Mouse (Mus musculus) neural tube, embryonic 13.5 days (tissue): Measurements from ENCODE around the gene Tmprss4. TPM values are rescaled to one million over a fixed set of nuclear protein-coding genes. Genes with fewer than 3 reads are reported as not detected.

Source experiments
- ATAC-seq: fragments of 200-750 bp; cut with Nextera tagmentation; 2 replicates; pipeline ENCODE4 v1.8.0; 2017; ENCODE audit warnings: low read depth, mild to moderate bottlenecking, moderate TSS enrichment, moderate library complexity
- H3K27ac ChIP-seq: fragments of 300-500 bp; sonication (generic); replicated peaks from 2 replicates; pipeline ENCODE4 v1.5.1; 2015; ENCODE audit warnings: moderate library complexity, mild to moderate bottlenecking, inconsistent platforms
- H3K27me3 ChIP-seq: fragments of 300-500 bp; sonication (generic); 2 replicates; pipeline ENCODE4 v1.6.1; 2015; ENCODE audit warnings: mild to moderate bottlenecking, inconsistent platforms
- H3K36me3 ChIP-seq: fragments of 300-500 bp; sonication (generic); 2 replicates; pipeline ENCODE4 v1.6.1; 2015; ENCODE audit warnings: mild to moderate bottlenecking, inconsistent platforms
- H3K4me1 ChIP-seq: fragments of 300-500 bp; sonication (generic); replicated peaks from 2 replicates; pipeline ENCODE4 v1.6.1; 2015; ENCODE audit warnings: inconsistent platforms
- H3K4me2 ChIP-seq: fragments of 300-500 bp; sonication (generic); 2 replicates; pipeline ENCODE4 v1.6.1; 2015; ENCODE audit warnings: inconsistent platforms, mild to moderate bottlenecking, moderate library complexity
- H3K4me3 ChIP-seq: fragments of 300-500 bp; sonication (generic); 2 replicates; pipeline ENCODE4 v1.5.1; 2015; ENCODE audit warnings: mild to moderate bottlenecking, inconsistent platforms
- H3K9ac ChIP-seq: fragments of 300-500 bp; sonication (generic); 2 replicates; pipeline ENCODE4 v1.6.1; 2015; ENCODE audit warnings: moderate library complexity, mild to moderate bottlenecking, inconsistent platforms
- H3K9me3 ChIP-seq: fragments of 300-500 bp; sonication (generic); 2 replicates; pipeline ENCODE4 v1.6.1; 2016; ENCODE audit warnings: inconsistent platforms
- WGBS: fragments of 180-500 bp; shearing (Covaris S2); methylation state at CpG from one replicate; pipeline ENCODE4 v1.1.7; 2015; 5-methylcytosine and 5-hydroxymethylcytosine counted together
- polyA plus RNA-seq: library from polyadenylated mRNA; unstranded; fragments of >200 nt; fragmentation: Nextera tagmentation; extraction: Ambion mirVana; gene quantifications from 2 replicates; pipeline ENCODE4 v1.2.1, GENCODE M21; 2015

Gene Tmprss4
- not detected in 2 replicates for polyA plus RNA-seq

- Histone ChIP-seq H3K9me3 (no peaks in the 10 kb centered on the region), H3K27ac (no peak within 1 kb of the TSS), H3K4me1 (no peaks in the 10 kb centered on the region), H3K27me3 (no peaks in the 10 kb centered on the region), H3K4me3 (no peak within 1 kb of the TSS), H3K36me3 (no peaks in the 10 kb centered on the region), H3K9ac (no peak within 1 kb of the TSS), H3K4me2 (no peak within 1 kb of the TSS)
- ATAC-seq = no peak
- 83% methylated on average over 8 of the region's 8 CpGs for WGBS
These were observed at the start of gene Tmprss4 for GRCm38 (mm10) chr9:45203797-45204410. Gene Tmprss4, minus strand, starts transcription at chr9:45204092.

- H3K4me3 ChIP-seq = no peak overlapping the region
- H3K4me1 ChIP-seq = no peaks in the 10 kb centered on the region
- H3K4me2 ChIP-seq = no peak overlapping the region
- no peak for ATAC-seq
- H3K9ac ChIP-seq = no peak overlapping the region
- WGBS = 77% methylated on average over 6 of the region's 6 CpGs
- H3K36me3 ChIP-seq = no peaks in the 10 kb centered on the region
- no peaks in the 10 kb centered on the region for H3K27me3 ChIP-seq
- H3K9me3 ChIP-seq = no peaks in the 10 kb centered on the region
- no peak overlapping the region for H3K27ac ChIP-seq
These were observed 48.5 kb upstream of the Tmprss4 start for GRCm38 (mm10) chr9:45252395-45252794.

GRCm38 (mm10) chr9:45251990-45252389 is 48.1 kb upstream of the Tmprss4 start:
- Histone ChIP-seq H3K27ac (no peak overlapping the region), H3K4me3 (no peak overlapping the region), H3K9me3 (no peaks in the 10 kb centered on the region), H3K36me3 (no peaks in the 10 kb centered on the region), H3K4me1 (no peaks in the 10 kb centered on the region), H3K4me2 (no peak overlapping the region), H3K9ac (no peak overlapping the region), H3K27me3 (no peaks in the 10 kb centered on the region)
- ATAC-seq = no peak
- WGBS = 66% methylated on average over 4 of the region's 4 CpGs

- no peak overlapping the region for H3K4me3 ChIP-seq
- no peaks in the 10 kb centered on the region for H3K36me3 ChIP-seq
- no peak overlapping the region for H3K4me2 ChIP-seq
- no peak overlapping the region for H3K27ac ChIP-seq
- H3K27me3 ChIP-seq = no peaks in the 10 kb centered on the region
- no peak overlapping the region for H3K9ac ChIP-seq
- H3K4me1 ChIP-seq = no peaks in the 10 kb centered on the region
- ATAC-seq = no peak
- WGBS = 78% methylated on average over 3 of the region's 3 CpGs
- no peaks in the 10 kb centered on the region for H3K9me3 ChIP-seq
These were observed 47.4 kb upstream of the Tmprss4 start for GRCm38 (mm10) chr9:45251281-45251680.

- Histone ChIP-seq H3K27ac (no peak overlapping the region), H3K4me3 (no peak overlapping the region), H3K9me3 (no peaks in the 10 kb centered on the region), H3K9ac (no peak overlapping the region), H3K27me3 (no peaks in the 10 kb centered on the region), H3K4me1 (no peaks in the 10 kb centered on the region), H3K4me2 (no peak overlapping the region), H3K36me3 (no peaks in the 10 kb centered on the region)
- WGBS = 80% methylated on average over 7 of the region's 7 CpGs
- ATAC-seq = no peak
These were observed 46.4 kb upstream of the Tmprss4 start for GRCm38 (mm10) chr9:45250306-45250705.

DNA sequence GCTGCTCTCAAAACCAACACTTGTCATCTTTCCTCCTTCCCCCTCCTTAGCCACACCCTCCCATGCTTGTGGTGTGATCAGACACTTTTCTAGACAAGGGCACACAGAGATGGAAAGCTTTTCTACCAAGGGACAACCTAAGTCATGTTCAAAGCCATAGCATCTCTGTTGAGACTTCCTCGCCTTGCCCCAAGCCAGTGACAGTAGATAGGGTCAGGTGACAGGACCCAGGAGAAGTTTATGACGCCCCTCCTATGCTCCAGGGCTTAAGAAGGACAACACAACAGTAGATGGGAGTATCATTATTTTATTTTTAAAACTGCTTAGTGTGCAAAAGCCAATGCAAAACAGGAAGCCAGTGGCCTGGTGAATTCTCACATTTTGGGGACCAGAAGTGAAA is 43.6 kb upstream of the Tmprss4 start:
- Histone ChIP-seq H3K36me3 (no peaks in the 10 kb centered on the region), H3K9me3 (no peaks in the 10 kb centered on the region), H3K27ac (no peak overlapping the region), H3K27me3 (no peaks in the 10 kb centered on the region), H3K4me1 (no peaks in the 10 kb centered on the region), H3K4me2 (no peak overlapping the region), H3K9ac (no peak overlapping the region), H3K4me3 (no peak overlapping the region)
- no peak for ATAC-seq
- WGBS = 74% methylated on average over 2 of the region's 2 CpGs

- Histone ChIP-seq H3K4me2 (no peak overlapping the region), H3K9ac (no peak overlapping the region), H3K36me3 (no peaks in the 10 kb centered on the region), H3K27ac (no peak overlapping the region), H3K4me3 (no peak overlapping the region), H3K27me3 (no peaks in the 10 kb centered on the region), H3K4me1 (no peaks in the 10 kb centered on the region), H3K9me3 (no peaks in the 10 kb centered on the region)
- WGBS = 92% methylated on average over 6 of the region's 6 CpGs
- no peak for ATAC-seq
These were observed 42.2 kb upstream of the Tmprss4 start for GRCm38 (mm10) chr9:45246060-45246459.

GRCm38 (mm10) chr9:45245432-45245831 is 41.5 kb upstream of the Tmprss4 start:
- Histone ChIP-seq H3K27me3 (no peaks in the 10 kb centered on the region), H3K27ac (no peak overlapping the region), H3K4me2 (no peak overlapping the region), H3K4me3 (no peak overlapping the region), H3K4me1 (no peaks in the 10 kb centered on the region), H3K9me3 (no peaks in the 10 kb centered on the region), H3K9ac (no peak overlapping the region), H3K36me3 (no peaks in the 10 kb centered on the region)
- WGBS = 73% methylated on average over 1 of the region's 1 CpGs
- ATAC-seq = no peak

DNA sequence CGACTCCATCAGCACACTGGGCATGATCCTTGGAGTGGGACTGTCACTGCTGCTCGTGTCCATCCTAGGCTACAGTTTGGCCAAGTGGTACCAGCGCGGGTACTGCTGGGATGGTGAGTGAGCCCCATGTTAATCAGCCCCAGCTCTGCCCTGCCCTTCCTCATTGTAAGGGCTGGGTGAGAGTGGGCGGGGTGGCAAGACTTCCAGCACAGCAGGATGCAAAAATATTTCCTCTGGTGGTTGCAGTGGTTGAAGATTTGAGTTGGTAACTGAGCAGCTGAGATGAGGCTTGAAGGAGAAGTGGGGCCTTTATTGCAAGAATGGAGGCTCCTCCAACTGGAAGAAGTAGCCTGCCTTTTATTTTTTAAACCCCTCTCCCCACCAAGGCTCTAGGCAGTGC is 37.5 kb upstream of the Tmprss4 start:
- ATAC-seq = no peak
- H3K27ac ChIP-seq = no peak overlapping the region
- no peak overlapping the region for H3K4me2 ChIP-seq
- H3K36me3 ChIP-seq = no peaks in the 10 kb centered on the region
- no peak overlapping the region for H3K9ac ChIP-seq
- H3K9me3 ChIP-seq = no peaks in the 10 kb centered on the region
- 76% methylated on average over 5 of the region's 5 CpGs for WGBS
- H3K4me1 ChIP-seq = no peaks in the 10 kb centered on the region
- no peak overlapping the region for H3K4me3 ChIP-seq
- no peaks in the 10 kb centered on the region for H3K27me3 ChIP-seq

DNA sequence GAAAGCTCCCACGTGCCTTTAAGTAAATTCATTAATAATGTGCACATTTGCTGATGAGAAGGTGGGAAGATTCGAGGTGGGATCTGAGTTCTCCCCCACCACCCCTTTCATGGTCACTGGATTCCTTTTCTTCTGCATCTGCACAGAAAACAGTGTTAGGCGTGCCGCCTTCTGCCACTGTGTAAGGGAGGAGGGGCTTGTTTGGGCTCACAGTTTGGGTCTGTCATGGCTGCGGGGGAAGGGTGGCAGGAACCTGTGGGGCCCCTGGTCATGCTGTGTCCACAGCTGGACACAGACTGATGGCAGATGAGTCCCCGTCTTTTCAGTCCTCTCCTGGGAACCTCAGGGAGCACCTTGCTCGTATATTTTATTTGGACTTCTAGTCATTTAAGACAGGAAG is 32.9 kb upstream of the Tmprss4 start:
- no peak overlapping the region for H3K9ac ChIP-seq
- H3K4me1 ChIP-seq = no peaks in the 10 kb centered on the region
- 42% methylated on average over 7 of the region's 7 CpGs for WGBS
- no peak for ATAC-seq
- no peak overlapping the region for H3K4me3 ChIP-seq
- H3K4me2 ChIP-seq = no peak overlapping the region
- no peak overlapping the region for H3K27ac ChIP-seq
- H3K27me3 ChIP-seq = no peaks in the 10 kb centered on the region
- no peaks in the 10 kb centered on the region for H3K9me3 ChIP-seq
- no peaks in the 10 kb centered on the region for H3K36me3 ChIP-seq

GRCm38 (mm10) chr9:45235668-45236227 is 31.9 kb upstream of the Tmprss4 start:
- no peaks in the 10 kb centered on the region for H3K9me3 ChIP-seq
- no peaks in the 10 kb centered on the region for H3K36me3 ChIP-seq
- 86% methylated on average over 6 of the region's 6 CpGs for WGBS
- no peak overlapping the region for H3K4me2 ChIP-seq
- H3K9ac ChIP-seq = no peak overlapping the region
- no peaks in the 10 kb centered on the region for H3K27me3 ChIP-seq
- no peak overlapping the region for H3K27ac ChIP-seq
- ATAC-seq = no peak
- H3K4me1 ChIP-seq = no peaks in the 10 kb centered on the region
- H3K4me3 ChIP-seq = no peak overlapping the region

DNA sequence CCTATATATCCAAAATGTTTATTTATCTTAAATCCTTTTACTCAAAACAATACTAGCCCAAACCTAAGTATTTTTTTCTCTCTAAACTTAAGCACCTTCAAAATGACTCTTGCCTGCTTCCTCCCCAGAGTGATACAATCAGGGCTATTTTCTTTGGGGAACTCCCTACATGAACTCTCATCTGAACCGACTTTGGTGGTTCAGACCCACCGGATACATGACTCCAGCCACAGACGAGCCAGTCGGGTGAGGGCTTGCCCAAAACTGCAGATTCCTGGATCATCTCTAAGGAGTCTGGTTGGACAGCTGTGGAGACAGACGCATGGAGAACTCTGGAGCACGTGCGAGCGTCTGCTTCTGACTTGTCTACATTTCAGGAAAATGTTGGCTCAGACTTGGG is 25.5 kb upstream of the Tmprss4 start:
- no peak overlapping the region for H3K27ac ChIP-seq
- no peaks in the 10 kb centered on the region for H3K36me3 ChIP-seq
- H3K9ac ChIP-seq = no peak overlapping the region
- ATAC-seq = no peak
- no peaks in the 10 kb centered on the region for H3K9me3 ChIP-seq
- no peak overlapping the region for H3K4me3 ChIP-seq
- H3K27me3 ChIP-seq = no peaks in the 10 kb centered on the region
- H3K4me1 ChIP-seq = no peaks in the 10 kb centered on the region
- 87% methylated on average over 8 of the region's 8 CpGs for WGBS
- H3K4me2 ChIP-seq = no peak overlapping the region

DNA sequence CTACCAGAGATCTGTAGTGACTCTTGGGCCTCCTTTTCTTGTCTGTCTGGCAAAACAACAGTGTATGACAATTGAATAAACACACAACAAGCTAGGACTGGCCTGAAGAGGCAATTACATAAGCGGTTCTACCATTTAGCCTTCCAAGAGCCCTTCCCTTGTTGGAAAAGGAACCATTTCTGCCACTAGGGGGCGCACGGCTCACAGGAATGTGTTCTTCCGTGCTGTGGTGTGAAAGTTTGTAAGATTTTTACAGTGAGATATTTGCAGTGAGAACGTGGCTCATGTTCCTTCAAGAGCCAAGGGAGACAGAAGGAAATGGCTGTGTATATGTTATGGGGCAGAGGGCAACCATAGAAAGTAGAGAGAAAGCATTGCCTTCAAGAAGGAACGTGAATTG is 17.7 kb upstream of the Tmprss4 start:
- H3K9me3 ChIP-seq = no peaks in the 10 kb centered on the region
- H3K27ac ChIP-seq = no peak overlapping the region
- no peak overlapping the region for H3K4me2 ChIP-seq
- H3K4me1 ChIP-seq = no peaks in the 10 kb centered on the region
- H3K9ac ChIP-seq = no peak overlapping the region
- no peaks in the 10 kb centered on the region for H3K27me3 ChIP-seq
- WGBS = 18% methylated on average over 6 of the region's 6 CpGs
- peak; percentile 32; the same call in 1 of the 2 replicates for ATAC-seq
- no peaks in the 10 kb centered on the region for H3K36me3 ChIP-seq
- H3K4me3 ChIP-seq = no peak overlapping the region
